Mouse (Mus musculus): ENCODE measurements around the gene Eras. TPM values are rescaled to one million over a fixed set of nuclear protein-coding genes. Genes with fewer than 3 reads are reported as not detected.
A peak's percentile ranks its signal among the peaks of the same experiment; 100 is the strongest.
"Not testable (repeated sequence)": the region's sequence is repeated elsewhere in the genome, so short reads cannot be mapped to it uniquely, and the experiment has no call there.

Gene Eras
- polyA plus RNA-seq, 1 experiment from 2014 or later: not detected

DNA sequence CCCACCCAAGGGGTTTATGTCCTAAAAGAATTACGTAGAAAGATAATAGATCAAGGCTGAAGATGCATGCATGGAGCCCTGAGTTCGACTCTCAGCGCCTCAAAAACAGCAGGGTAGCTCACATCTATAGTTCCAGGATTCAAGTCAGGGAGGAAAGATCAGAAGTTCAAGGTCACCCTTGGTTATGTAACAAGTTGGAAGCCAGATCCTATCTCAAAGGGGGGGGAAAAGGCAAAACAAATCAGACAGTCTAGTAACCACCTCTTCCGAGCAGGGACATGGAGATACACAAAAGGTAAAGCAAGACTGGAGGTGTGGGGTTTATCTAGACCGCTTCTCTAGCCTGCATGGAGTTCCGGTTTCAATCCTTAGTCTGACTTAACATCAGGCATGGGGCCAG lies 2.1 kb downstream of the Eras start:
- H3K4me1 ChIP-seq (replicated peaks; ENCODE audit: control insufficient read depth, insufficient read depth, low read length): no peaks in the 10 kb centered on the region
- peaks cover 56% of the 10 kb centered on the region for H3K27me3 ChIP-seq (replicated peaks; ENCODE audit: control insufficient read depth, insufficient read depth, low read length)
- H3K36me3 ChIP-seq (ENCODE audit: control insufficient read depth, insufficient read depth, low read length): no peaks in the 10 kb centered on the region; the same call in 1 of the 2 replicates
- H3K9me3 ChIP-seq (ENCODE audit: control insufficient read depth, low read length): no peaks in the 10 kb centered on the region
- no peak overlapping the region for H3K27ac ChIP-seq (ENCODE audit: low read depth)
- WGBS: 67% methylated on average over 6 of the region's 6 CpGs
- no peak overlapping the region for H3K4me3 ChIP-seq (ENCODE audit: low read depth, low read length)
- H3K4me2 ChIP-seq (ENCODE audit: low read length): no peak overlapping the region
- H3K9ac ChIP-seq (ENCODE audit: low read length): no peak overlapping the region
- ATAC-seq (replicated peaks; ENCODE audit: low FRiP score, low TSS enrichment, low read depth) (no peak), DNase-seq (ENCODE audit: low spot score) (no peak)

DNA sequence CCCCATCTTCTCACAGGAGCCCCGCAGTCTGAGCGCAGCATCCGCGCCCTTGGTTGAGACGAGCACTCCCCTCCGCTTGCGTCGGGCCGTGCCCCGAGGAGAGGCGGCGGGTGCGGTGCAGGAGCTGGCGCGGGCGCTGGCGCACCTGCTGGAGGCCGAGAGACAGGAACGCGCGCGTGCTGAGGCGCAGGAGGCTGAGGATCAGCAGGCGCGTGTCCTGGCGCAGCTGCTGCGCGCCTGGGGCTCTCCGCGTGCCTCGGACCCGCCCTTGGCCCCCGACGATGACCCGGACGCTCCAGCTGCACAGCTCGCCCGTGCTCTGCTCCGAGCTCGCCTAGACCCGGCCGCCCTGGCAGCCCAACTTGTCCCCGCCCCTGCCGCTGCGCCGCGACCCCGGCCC lies 6.4 kb downstream of the Eras start:
- WGBS: 8% methylated on average over 32 of the region's 48 CpGs
- no peak for ATAC-seq (replicated peaks; ENCODE audit: low FRiP score, low TSS enrichment, low read depth)
- no peaks in the 10 kb centered on the region for H3K36me3 ChIP-seq (ENCODE audit: control insufficient read depth, insufficient read depth, low read length)
- H3K4me3 ChIP-seq (ENCODE audit: low read depth, low read length): peak overlapping the region; percentile 9; the same call in 1 of the 2 replicates
- no peak for DNase-seq (ENCODE audit: low spot score)
- no peaks in the 10 kb centered on the region for H3K4me1 ChIP-seq (replicated peaks; ENCODE audit: control insufficient read depth, insufficient read depth, low read length)
- H3K27me3 ChIP-seq (replicated peaks; ENCODE audit: control insufficient read depth, insufficient read depth, low read length): peaks cover 62% of the 10 kb centered on the region
- no peak overlapping the region for H3K9ac ChIP-seq (ENCODE audit: low read length)
- H3K9me3 ChIP-seq (ENCODE audit: control insufficient read depth, low read length): no peaks in the 10 kb centered on the region
- no peak overlapping the region for H3K27ac ChIP-seq (ENCODE audit: low read depth)
- H3K4me2 ChIP-seq (ENCODE audit: low read length): peak overlapping the region; percentile 34

GRCm38 (mm10) chrX:7919601-7920383 lies 8.6 kb downstream of the Eras start, which contains the start of gene Pcsk1n:
Gene Pcsk1n, plus strand, starts transcription at chrX:7919822.
- Histone ChIP-seq H3K4me3 (ENCODE audit: low read depth, low read length) (0 out of 2 replicates have a peak within 1 kb of the TSS, but pooled peaks have one; percentile 18), H3K4me1 (replicated peaks; ENCODE audit: control insufficient read depth, insufficient read depth, low read length) (no peaks in the 10 kb centered on the region), H3K9me3 (ENCODE audit: control insufficient read depth, low read length) (no peaks in the 10 kb centered on the region), H3K4me2 (ENCODE audit: low read length) (peak within 1 kb of the TSS; percentile 32; the same call in 1 of the 2 replicates), H3K27me3 (replicated peaks; ENCODE audit: control insufficient read depth, insufficient read depth, low read length) (peaks cover 51% of the 10 kb centered on the region), H3K27ac (ENCODE audit: low read depth) (no peak within 1 kb of the TSS), H3K9ac (ENCODE audit: low read length) (no peak within 1 kb of the TSS), H3K36me3 (ENCODE audit: control insufficient read depth, insufficient read depth, low read length) (no peaks in the 10 kb centered on the region)
- DNase-seq (ENCODE audit: low spot score): no peak
- no peak for ATAC-seq (replicated peaks; ENCODE audit: low FRiP score, low TSS enrichment, low read depth)
- 19% methylated on average over 33 of the region's 40 CpGs for WGBS

DNA sequence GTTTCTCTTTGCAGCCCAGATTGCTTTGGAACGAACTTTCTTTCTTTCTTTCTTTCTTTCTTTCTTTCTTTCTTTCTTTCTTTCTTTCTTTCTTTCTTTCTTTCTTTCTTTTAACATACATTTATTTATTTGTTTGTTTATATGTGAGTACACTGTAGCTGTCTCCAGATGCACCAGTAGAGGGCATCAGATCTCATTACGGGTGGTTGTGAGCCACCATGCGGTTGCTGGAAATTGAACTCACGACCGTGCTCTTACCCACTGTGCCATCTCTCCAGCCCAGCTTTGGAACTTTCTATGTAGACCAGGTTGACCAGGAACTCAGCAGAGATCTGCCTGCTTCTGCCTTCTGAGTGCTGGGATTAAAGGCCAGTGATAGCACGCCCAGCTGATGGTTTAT lies 10.4 kb downstream of the Eras start:
- not testable (repeated sequence) for H3K4me2 ChIP-seq (ENCODE audit: low read length); H3K9me3 ChIP-seq (ENCODE audit: control insufficient read depth, low read length); H3K36me3 ChIP-seq (ENCODE audit: control insufficient read depth, insufficient read depth, low read length); ATAC-seq (replicated peaks; ENCODE audit: low FRiP score, low TSS enrichment, low read depth); H3K4me3 ChIP-seq (ENCODE audit: low read depth, low read length); H3K27ac ChIP-seq (ENCODE audit: low read depth); H3K9ac ChIP-seq (ENCODE audit: low read length); H3K4me1 ChIP-seq (replicated peaks; ENCODE audit: control insufficient read depth, insufficient read depth, low read length); DNase-seq (ENCODE audit: low spot score)
- H3K27me3 ChIP-seq (replicated peaks; ENCODE audit: control insufficient read depth, insufficient read depth, low read length): peaks cover 34% of the 10 kb centered on the region
- WGBS: 72% methylated on average over 6 of the region's 6 CpGs

DNA sequence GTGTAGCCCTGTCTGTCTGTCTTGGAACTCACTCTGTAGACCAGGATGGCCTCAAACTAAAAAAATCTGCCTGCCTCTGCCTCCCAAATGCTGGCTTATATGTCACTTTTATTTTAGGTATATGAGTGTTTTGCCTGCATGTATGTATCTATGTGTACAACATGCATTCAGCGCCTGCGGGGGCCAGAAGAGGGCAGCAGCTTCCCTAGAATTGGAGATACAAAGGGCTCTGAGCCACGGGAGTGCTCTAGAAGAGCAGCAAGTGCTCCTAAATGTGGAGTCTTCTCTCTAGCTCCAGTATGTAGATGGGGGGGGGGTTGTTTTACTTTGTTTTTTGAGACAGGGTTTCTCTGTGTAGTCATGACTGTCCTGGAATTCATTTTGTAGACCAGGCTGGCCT lies 12.7 kb downstream of the Eras start:
- not testable (repeated sequence) for ATAC-seq (replicated peaks; ENCODE audit: low FRiP score, low TSS enrichment, low read depth); H3K36me3 ChIP-seq (ENCODE audit: control insufficient read depth, insufficient read depth, low read length); H3K9ac ChIP-seq (ENCODE audit: low read length); H3K4me1 ChIP-seq (replicated peaks; ENCODE audit: control insufficient read depth, insufficient read depth, low read length); H3K27ac ChIP-seq (ENCODE audit: low read depth); H3K4me3 ChIP-seq (ENCODE audit: low read depth, low read length); DNase-seq (ENCODE audit: low spot score); H3K4me2 ChIP-seq (ENCODE audit: low read length); H3K9me3 ChIP-seq (ENCODE audit: control insufficient read depth, low read length)
- 24% methylated on average over 3 of the region's 3 CpGs for WGBS
- peaks cover 11% of the 10 kb centered on the region for H3K27me3 ChIP-seq (replicated peaks; ENCODE audit: control insufficient read depth, insufficient read depth, low read length)

- Histone ChIP-seq H3K9ac (ENCODE audit: low read length) (no peak overlapping the region), H3K27ac (ENCODE audit: low read depth) (no peak overlapping the region), H3K4me1 (replicated peaks; ENCODE audit: control insufficient read depth, insufficient read depth, low read length) (no peaks in the 10 kb centered on the region), H3K27me3 (replicated peaks; ENCODE audit: control insufficient read depth, insufficient read depth, low read length) (no peaks in the 10 kb centered on the region), H3K36me3 (ENCODE audit: control insufficient read depth, insufficient read depth, low read length) (no peaks in the 10 kb centered on the region), H3K9me3 (ENCODE audit: control insufficient read depth, low read length) (no peaks in the 10 kb centered on the region), H3K4me2 (ENCODE audit: low read length) (no peak overlapping the region), H3K4me3 (ENCODE audit: low read depth, low read length) (no peak overlapping the region)
- ATAC-seq (replicated peaks; ENCODE audit: low FRiP score, low TSS enrichment, low read depth) (no peak), DNase-seq (ENCODE audit: low spot score) (no peak)
- 53% methylated on average over 5 of the region's 6 CpGs for WGBS
Measured at GRCm38 (mm10) chrX:7910473-7910872, 17.9 kb downstream of the Eras start.

- H3K27me3 ChIP-seq (replicated peaks; ENCODE audit: control insufficient read depth, insufficient read depth, low read length); H3K36me3 ChIP-seq (ENCODE audit: control insufficient read depth, insufficient read depth, low read length); H3K4me1 ChIP-seq (replicated peaks; ENCODE audit: control insufficient read depth, insufficient read depth, low read length); H3K4me2 ChIP-seq (ENCODE audit: low read length); DNase-seq (ENCODE audit: low spot score); ATAC-seq (replicated peaks; ENCODE audit: low FRiP score, low TSS enrichment, low read depth); H3K9me3 ChIP-seq (ENCODE audit: control insufficient read depth, low read length); H3K4me3 ChIP-seq (ENCODE audit: low read depth, low read length); H3K27ac ChIP-seq (ENCODE audit: low read depth); H3K9ac ChIP-seq (ENCODE audit: low read length): not testable (repeated sequence)
- WGBS: 89% methylated on average over 4 of the region's 4 CpGs
Measured at GRCm38 (mm10) chrX:7909242-7909641, 19.2 kb downstream of the Eras start, which contains the start of gene Gm10490. Gene Gm10490, plus strand, starts transcription at chrX:7909542.

DNA sequence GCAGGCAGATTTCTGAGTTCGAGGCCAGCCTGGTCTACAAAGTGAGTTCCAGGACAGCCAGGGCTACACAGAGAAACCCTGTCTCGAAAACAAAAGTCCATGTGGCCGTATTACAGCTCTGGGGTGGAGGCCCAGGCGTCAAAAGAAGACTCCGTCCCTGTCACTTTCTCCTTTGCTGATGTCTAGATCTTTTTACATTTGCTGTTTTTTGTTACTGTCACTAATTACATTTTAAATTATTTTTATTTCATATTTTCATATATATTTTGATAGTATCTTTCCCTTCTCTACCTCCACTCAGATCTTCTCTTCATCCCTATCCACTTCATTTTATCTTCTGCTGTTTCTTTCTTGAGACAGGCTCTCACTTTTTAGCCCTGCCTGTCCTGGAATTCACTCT lies 20.7 kb downstream of the Eras start, which contains the start of gene Gm10491:
TSS of gene Gm10491 (minus strand) at position 101 of the 400 bp plus-strand sequence.
- no peak for DNase-seq (ENCODE audit: low spot score)
- WGBS: 82% methylated on average over 5 of the region's 5 CpGs
- Histone ChIP-seq H3K27me3 (replicated peaks; ENCODE audit: control insufficient read depth, insufficient read depth, low read length) (no peaks in the 10 kb centered on the region), H3K4me3 (ENCODE audit: low read depth, low read length) (no peak within 1 kb of the TSS), H3K9me3 (ENCODE audit: control insufficient read depth, low read length) (no peaks in the 10 kb centered on the region), H3K9ac (ENCODE audit: low read length) (no peak within 1 kb of the TSS), H3K27ac (ENCODE audit: low read depth) (no peak within 1 kb of the TSS), H3K36me3 (ENCODE audit: control insufficient read depth, insufficient read depth, low read length) (no peaks in the 10 kb centered on the region), H3K4me1 (replicated peaks; ENCODE audit: control insufficient read depth, insufficient read depth, low read length) (no peaks in the 10 kb centered on the region), H3K4me2 (ENCODE audit: low read length) (no peak within 1 kb of the TSS)
- no peak for ATAC-seq (replicated peaks; ENCODE audit: low FRiP score, low TSS enrichment, low read depth)

- H3K9me3 ChIP-seq (ENCODE audit: control insufficient read depth, low read length): no peaks in the 10 kb centered on the region
- H3K27me3 ChIP-seq (replicated peaks; ENCODE audit: control insufficient read depth, insufficient read depth, low read length): no peaks in the 10 kb centered on the region
- no peak for DNase-seq (ENCODE audit: low spot score)
- no peaks in the 10 kb centered on the region for H3K4me1 ChIP-seq (replicated peaks; ENCODE audit: control insufficient read depth, insufficient read depth, low read length)
- no peak overlapping the region for H3K4me2 ChIP-seq (ENCODE audit: low read length)
- H3K9ac ChIP-seq (ENCODE audit: low read length): no peak overlapping the region
- 90% methylated on average over 5 of the region's 5 CpGs for WGBS
- no peaks in the 10 kb centered on the region for H3K36me3 ChIP-seq (ENCODE audit: control insufficient read depth, insufficient read depth, low read length)
- no peak overlapping the region for H3K4me3 ChIP-seq (ENCODE audit: low read depth, low read length)
- H3K27ac ChIP-seq (ENCODE audit: low read depth): no peak overlapping the region
- no peak for ATAC-seq (replicated peaks; ENCODE audit: low FRiP score, low TSS enrichment, low read depth)
Measured at GRCm38 (mm10) chrX:7904441-7904840, 24.0 kb downstream of the Eras start.

Measured in intestine, embryonic 14.5 days (tissue).